Mouse (Mus musculus): ENCODE measurements around the gene Platr17. TPM values are rescaled to one million over a fixed set of nuclear protein-coding genes. Genes with fewer than 3 reads are reported as not detected.

Gene Platr17
- polyA plus RNA-seq, 1 experiment: 1.7 TPM

GRCm38 (mm10) chr17:33913264-33913663, 8.3 kb downstream of the Platr17 start:
- Histone ChIP-seq H3K4me3 (ENCODE audit: insufficient read depth, low read length) (no peak overlapping the region), H3K27ac (ENCODE audit: insufficient read depth, low read length) (no peak overlapping the region), H3K4me1 (ENCODE audit: control insufficient read depth, insufficient read depth, low read length) (peaks cover 1% of the 10 kb centered on the region; the same call in 1 of the 2 replicates)
- TF ChIP-seq CTCF (IDR thresholded peaks at IDR 0.05; ENCODE audit: extremely low read depth, insufficient read depth, low read length) (no peak), POLR2A (IDR thresholded peaks at IDR 0.05; ENCODE audit: extremely low read depth, insufficient read depth, low read length) (no peak)

DNA sequence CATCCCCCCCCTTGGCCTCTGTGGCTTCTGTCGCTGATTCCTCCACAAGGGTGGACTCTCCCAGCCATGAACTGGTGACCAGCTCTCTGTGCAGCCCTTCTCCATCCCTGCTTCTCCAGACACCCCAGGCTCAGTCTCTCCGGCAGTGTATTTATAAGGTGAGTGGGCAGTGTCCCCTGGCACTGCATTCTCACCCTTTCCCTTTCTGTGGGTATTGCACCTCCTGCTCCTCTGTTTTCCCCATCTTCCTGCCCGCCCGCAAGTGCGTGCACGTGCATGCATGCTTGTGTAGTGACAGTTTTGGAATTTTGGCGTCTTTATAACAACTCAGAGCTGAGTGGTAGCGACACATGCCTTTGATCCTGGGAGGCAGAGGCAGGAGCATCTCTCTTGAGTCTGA, 9.0 kb downstream of the Platr17 start:
- H3K4me3 ChIP-seq (ENCODE audit: insufficient read depth, low read length): no peak overlapping the region
- TF ChIP-seq POLR2A (IDR thresholded peaks at IDR 0.05; ENCODE audit: extremely low read depth, insufficient read depth, low read length) (no peak), CTCF (IDR thresholded peaks at IDR 0.05; ENCODE audit: extremely low read depth, insufficient read depth, low read length) (no peak)
- H3K4me1 ChIP-seq (ENCODE audit: control insufficient read depth, insufficient read depth, low read length): peaks cover 1% of the 10 kb centered on the region; the same call in 1 of the 2 replicates
- H3K27ac ChIP-seq (ENCODE audit: insufficient read depth, low read length): no peak overlapping the region

DNA sequence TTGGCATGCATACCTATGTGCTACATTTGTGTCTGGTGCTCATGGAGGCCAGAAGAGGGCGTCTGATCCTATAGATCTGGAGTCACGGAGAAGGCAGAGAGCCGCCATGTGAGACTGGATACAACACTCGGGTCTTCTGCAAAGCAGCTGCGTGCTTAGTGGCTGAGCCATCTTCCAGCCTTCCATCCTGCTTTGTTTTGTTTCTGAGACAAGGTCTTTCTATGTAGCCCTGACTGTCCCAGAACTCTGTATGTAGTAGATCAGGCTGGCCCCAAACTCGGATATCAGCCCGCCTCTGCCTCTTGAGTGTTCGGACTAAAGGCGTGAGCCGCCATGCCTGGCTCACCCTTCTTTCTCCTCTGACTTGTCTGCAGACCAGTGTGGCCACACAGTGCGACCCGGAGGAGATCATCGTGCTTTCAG, 10.0 kb downstream of the Platr17 start:
- no peak for TF ChIP-seq CTCF (IDR thresholded peaks at IDR 0.05; ENCODE audit: extremely low read depth, insufficient read depth, low read length)
- no peak for TF ChIP-seq POLR2A (IDR thresholded peaks at IDR 0.05; ENCODE audit: extremely low read depth, insufficient read depth, low read length)
- Histone ChIP-seq H3K4me1 (ENCODE audit: control insufficient read depth, insufficient read depth, low read length) (peaks cover 1% of the 10 kb centered on the region; the same call in 1 of the 2 replicates), H3K4me3 (ENCODE audit: insufficient read depth, low read length) (no peak overlapping the region), H3K27ac (ENCODE audit: insufficient read depth, low read length) (no peak overlapping the region)

- Histone ChIP-seq H3K27ac (ENCODE audit: insufficient read depth, low read length) (no peak within 1 kb of the TSS), H3K4me1 (ENCODE audit: control insufficient read depth, insufficient read depth, low read length) (no peaks in the 10 kb centered on the region), H3K4me3 (ENCODE audit: insufficient read depth, low read length) (peak within 1 kb of the TSS; percentile 7)
- TF ChIP-seq CTCF (IDR thresholded peaks at IDR 0.05; ENCODE audit: extremely low read depth, insufficient read depth, low read length) (no peak), POLR2A (IDR thresholded peaks at IDR 0.05; ENCODE audit: extremely low read depth, insufficient read depth, low read length) (peak; percentile 42; the same call in 1 of the 2 replicates)
These were observed 10.8 kb downstream of the Platr17 start, which contains the start of the genes Tapbp and Zbtb22 for GRCm38 (mm10) chr17:33915671-33916250. Tapbp (plus strand) TSS chr17:33915899. Zbtb22 (plus strand) TSS chr17:33915904.

GRCm38 (mm10) chr17:33916294-33916693, 11.4 kb downstream of the Platr17 start:
- Histone ChIP-seq H3K27ac (ENCODE audit: insufficient read depth, low read length) (no peak overlapping the region), H3K4me3 (ENCODE audit: insufficient read depth, low read length) (peak overlapping the region; percentile 7), H3K4me1 (ENCODE audit: control insufficient read depth, insufficient read depth, low read length) (no peaks in the 10 kb centered on the region)
- TF ChIP-seq CTCF (IDR thresholded peaks at IDR 0.05; ENCODE audit: extremely low read depth, insufficient read depth, low read length): no peak

DNA sequence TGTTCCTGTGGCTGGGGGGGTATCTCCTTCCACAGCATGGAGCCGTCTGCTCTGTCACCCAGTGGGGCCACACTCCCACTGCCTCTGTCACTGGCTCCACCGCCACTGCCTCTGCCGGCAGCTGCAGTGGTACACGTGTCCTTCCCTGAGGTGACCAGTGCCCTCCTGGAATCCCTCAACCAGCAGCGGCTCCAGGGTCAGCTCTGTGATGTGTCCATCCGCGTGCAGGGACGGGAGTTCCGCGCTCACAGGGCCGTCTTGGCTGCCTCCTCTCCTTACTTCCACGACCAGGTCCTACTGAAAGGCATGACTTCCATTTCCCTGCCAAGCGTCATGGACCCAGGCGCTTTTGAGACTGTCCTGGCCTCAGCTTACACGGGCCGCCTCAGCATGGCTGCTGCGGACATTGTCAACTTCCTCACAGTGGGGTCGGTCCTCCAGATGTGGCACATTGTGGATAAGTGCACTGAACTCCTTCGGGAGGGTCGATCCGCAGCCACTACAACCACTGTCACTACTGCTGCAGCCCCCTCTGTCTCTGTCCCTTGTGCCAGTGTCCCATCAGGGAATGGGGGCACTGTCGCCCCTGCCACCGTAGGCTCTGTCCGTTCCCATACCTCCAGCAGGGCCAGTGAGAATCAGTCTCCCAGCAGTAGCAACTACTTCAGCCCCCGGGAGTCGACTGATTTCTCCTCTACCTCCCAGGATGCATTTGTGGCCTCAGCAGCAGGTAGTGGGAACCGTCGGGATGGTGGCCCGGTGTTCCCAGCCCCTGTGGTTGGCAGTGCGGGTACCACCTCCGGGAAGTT, 12.1 kb downstream of the Platr17 start:
- no peak overlapping the region for H3K27ac ChIP-seq (ENCODE audit: insufficient read depth, low read length)
- peak overlapping the region; percentile 7; the same call in 1 of the 2 replicates for H3K4me3 ChIP-seq (ENCODE audit: insufficient read depth, low read length)
- H3K4me1 ChIP-seq (ENCODE audit: control insufficient read depth, insufficient read depth, low read length): no peaks in the 10 kb centered on the region
- no peak for TF ChIP-seq CTCF (IDR thresholded peaks at IDR 0.05; ENCODE audit: extremely low read depth, insufficient read depth, low read length)
- no peak for TF ChIP-seq POLR2A (IDR thresholded peaks at IDR 0.05; ENCODE audit: extremely low read depth, insufficient read depth, low read length)

GRCm38 (mm10) chr17:33917656-33918292, 12.8 kb downstream of the Platr17 start:
- TF ChIP-seq POLR2A (IDR thresholded peaks at IDR 0.05; ENCODE audit: extremely low read depth, insufficient read depth, low read length) (no peak), CTCF (IDR thresholded peaks at IDR 0.05; ENCODE audit: extremely low read depth, insufficient read depth, low read length) (no peak)
- H3K27ac ChIP-seq (ENCODE audit: insufficient read depth, low read length): no peak overlapping the region
- H3K4me3 ChIP-seq (ENCODE audit: insufficient read depth, low read length): no peak overlapping the region
- no peaks in the 10 kb centered on the region for H3K4me1 ChIP-seq (ENCODE audit: control insufficient read depth, insufficient read depth, low read length)

DNA sequence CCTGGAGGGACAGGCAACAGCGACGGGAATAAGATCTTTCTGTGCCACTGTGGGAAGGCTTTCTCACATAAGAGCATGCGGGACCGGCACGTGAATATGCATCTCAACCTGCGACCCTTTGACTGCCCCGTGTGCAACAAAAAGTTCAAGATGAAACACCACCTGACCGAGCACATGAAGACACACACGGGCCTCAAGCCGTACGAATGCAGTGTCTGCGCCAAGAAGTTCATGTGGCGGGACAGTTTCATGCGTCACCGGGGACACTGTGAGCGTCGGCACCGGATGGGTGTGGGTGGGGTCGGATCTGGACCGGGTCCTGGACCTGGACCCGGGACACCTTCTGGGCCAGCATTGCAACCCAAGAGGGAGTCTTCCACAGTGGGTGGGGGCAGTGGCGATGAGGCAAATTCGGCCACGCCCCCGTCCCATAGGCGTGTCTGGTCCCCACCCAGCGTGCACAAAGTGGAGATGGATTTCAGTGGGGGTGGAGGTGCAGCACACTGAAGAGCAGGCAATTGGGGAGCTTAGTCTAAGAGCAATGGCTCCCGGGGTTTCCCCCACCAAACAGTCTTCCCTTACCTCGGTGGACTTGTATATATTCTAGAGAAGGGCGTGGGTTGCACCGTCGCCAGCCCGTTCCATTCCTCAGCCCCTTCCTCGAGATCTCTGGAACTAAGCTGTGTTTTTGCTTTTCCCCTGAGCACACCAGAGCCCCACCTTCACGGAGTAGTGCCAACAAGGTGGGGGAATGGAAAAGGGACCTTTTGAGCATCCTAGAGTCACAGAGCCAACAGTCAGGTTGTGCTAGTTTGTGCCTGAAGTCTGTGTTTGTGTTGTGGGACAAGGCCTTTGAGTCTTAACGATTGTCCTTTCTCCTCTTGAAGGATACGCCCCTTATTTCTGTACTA, 13.6 kb downstream of the Platr17 start:
- H3K27ac ChIP-seq (ENCODE audit: insufficient read depth, low read length): no peak overlapping the region
- peak overlapping the region; percentile 69 for H3K4me3 ChIP-seq (ENCODE audit: insufficient read depth, low read length)
- H3K4me1 ChIP-seq (ENCODE audit: control insufficient read depth, insufficient read depth, low read length): no peaks in the 10 kb centered on the region
- TF ChIP-seq POLR2A (IDR thresholded peaks at IDR 0.05; ENCODE audit: extremely low read depth, insufficient read depth, low read length): no peak
- no peak for TF ChIP-seq CTCF (IDR thresholded peaks at IDR 0.05; ENCODE audit: extremely low read depth, insufficient read depth, low read length)
